Mouse (Mus musculus): ENCODE data around the gene Prdx2.

DNA sequence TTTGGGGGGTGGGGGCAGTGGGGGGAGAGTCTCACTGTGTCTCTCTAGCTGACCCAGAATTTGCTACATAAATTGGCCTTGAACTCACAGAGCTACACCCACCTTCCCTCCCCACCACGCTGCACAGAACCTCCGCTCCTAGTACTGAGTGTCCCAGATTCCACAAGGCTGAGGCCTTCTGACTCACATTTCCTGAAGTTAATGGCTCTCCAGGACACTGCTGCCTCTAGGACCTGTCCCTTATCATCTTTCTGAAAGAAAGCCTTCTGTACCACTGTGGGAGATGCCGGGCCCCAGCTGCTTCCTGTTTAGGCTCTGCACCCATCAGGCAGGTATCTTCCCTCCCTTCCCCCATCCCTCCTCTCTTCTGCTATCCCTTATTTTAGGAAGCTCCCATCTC is 2.8 kb upstream of the Prdx2 start:
- no peak for TF ChIP-seq POLR2A (IDR thresholded peaks at IDR 0.05; ENCODE audit: insufficient read length, low read depth)
- no peak for TF ChIP-seq TCF3 (IDR thresholded peaks at IDR 0.05; ENCODE audit: insufficient read length, low read depth)
- no peak for TF ChIP-seq E2F4 (IDR thresholded peaks at IDR 0.05; ENCODE audit: insufficient read depth)
- no peak for TF ChIP-seq POLR2AphosphoS2 (IDR thresholded peaks at IDR 0.05; ENCODE audit: insufficient read length, low read depth)
- TF ChIP-seq USF1 (IDR thresholded peaks at IDR 0.05; ENCODE audit: low read depth) = no peak
- TF ChIP-seq SRF (IDR thresholded peaks at IDR 0.05; ENCODE audit: control insufficient read depth, insufficient read length, low read depth) = no peak
- no peak for TF ChIP-seq MAX (IDR thresholded peaks at IDR 0.05; ENCODE audit: low read depth)
- no peak for TF ChIP-seq MYOD1 (IDR thresholded peaks at IDR 0.05; ENCODE audit: control insufficient read depth in 1 of 3, insufficient read length in 2 of 3, low read depth in 2 of 3)
- TF ChIP-seq TCF12 (IDR thresholded peaks at IDR 0.05; ENCODE audit: insufficient read depth, poor library complexity, severe bottlenecking) = no peak
- TF ChIP-seq CEBPB (IDR thresholded peaks at IDR 0.05; ENCODE audit: insufficient read depth, poor library complexity, severe bottlenecking) = no peak
